Mouse (Mus musculus) brain, adult 2 months (tissue): ENCODE measurements at regions not wholly inside any gene's neighbourhood (a gene's known extent, or its start where the extent isn't known, plus 50 kb on each side); places are given as distances from the start of the nearest gene placed in this dataset.

Experiments
- DNase-seq: peaks from one replicate; pipeline ENCODE4 v3.0.0; 2011; ENCODE audit warnings: low read depth, low spot score

DNA sequence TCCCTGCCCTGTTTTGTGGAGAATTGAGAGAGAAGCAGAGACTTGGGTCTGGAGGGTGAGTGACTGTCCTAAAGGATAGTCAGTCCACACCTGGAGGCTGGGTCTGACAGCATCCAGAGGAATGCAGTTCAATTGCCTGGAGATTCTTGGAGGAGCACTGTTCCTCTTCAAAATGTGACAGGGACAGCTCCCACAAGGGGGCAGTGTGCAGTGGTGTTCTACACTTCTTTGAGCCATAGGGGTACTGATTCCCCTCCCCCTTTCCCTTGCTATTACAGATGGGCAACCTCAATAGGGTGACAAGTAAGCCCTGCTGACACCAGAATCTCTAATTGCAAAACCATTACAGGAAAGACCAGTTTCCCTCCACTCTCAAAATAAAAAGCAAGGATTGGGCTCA is 63.7 kb upstream of the Gm773 start:
- DNase-seq = peak; percentile 3

DNA sequence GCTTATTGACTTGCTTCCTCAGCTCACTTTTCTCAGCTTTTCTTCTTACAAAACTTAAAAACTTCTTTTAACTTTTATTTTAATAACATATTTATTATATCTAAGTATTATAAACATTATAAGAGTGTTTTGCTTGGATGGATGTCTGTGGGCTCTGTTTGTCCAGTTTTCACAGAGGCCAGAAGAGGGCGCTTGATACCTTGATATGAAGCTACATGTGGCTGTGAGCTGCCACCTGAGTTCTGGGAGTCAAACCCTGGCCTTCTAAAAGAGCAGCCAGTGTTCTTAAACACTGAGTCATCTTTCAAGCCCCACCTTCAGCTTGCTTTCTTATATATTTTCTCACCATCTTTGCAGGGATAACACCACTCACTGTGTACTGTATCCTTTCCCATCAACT is 61.5 kb upstream of the Gm773 start:
- peak; percentile 40 for DNase-seq

DNA sequence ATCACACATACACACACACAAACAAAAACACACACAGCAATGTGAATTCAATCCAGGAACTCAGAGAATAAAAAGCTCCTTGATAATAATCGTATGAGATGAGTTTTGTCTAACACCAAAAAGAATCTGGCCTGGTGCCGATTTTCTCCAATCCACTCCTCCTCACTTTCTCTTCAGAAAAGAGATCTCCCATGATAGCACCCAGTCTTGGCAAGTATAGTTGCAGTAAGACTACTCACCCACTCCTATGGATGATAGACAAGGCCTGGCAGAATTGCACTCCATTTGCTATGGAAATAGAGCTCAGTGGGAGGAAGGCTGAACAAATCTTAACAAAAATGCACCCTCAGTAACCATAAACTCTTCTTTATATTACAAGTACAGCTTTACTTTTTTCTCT is 57.0 kb upstream of the Gm773 start:
- peak; percentile 71 for DNase-seq
